Mouse (Mus musculus): ENCODE results near the gene Herc4.

Herc4 gene

GRCm38 (mm10) chr10:63243493-63244054 is at the start of gene Herc4:
Gene Herc4, plus strand, starts transcription at chr10:63243810.
- DNase-seq: peak; percentile 96 to 97

GRCm38 (mm10) chr10:63199008-63199407 is 44.6 kb upstream of the Herc4 start:
- no peak for DNase-seq

GRCm38 (mm10) chr10:63201534-63201933 is 42.1 kb upstream of the Herc4 start:
- DNase-seq: no peak

GRCm38 (mm10) chr10:63203002-63203401 is 40.6 kb upstream of the Herc4 start:
- no peak for DNase-seq

- no peak for DNase-seq
Observed at GRCm38 (mm10) chr10:63203728-63204127, 39.9 kb upstream of the Herc4 start, which contains the start of gene Mypn. Gene Mypn, minus strand, starts transcription at chr10:63203952.

- DNase-seq: no peak
Observed at GRCm38 (mm10) chr10:63208871-63209270, 34.7 kb upstream of the Herc4 start.

GRCm38 (mm10) chr10:63221081-63221783 is 22.4 kb upstream of the Herc4 start:
- DNase-seq: no peak

- no peak for DNase-seq
Observed at GRCm38 (mm10) chr10:63224341-63224740, 19.3 kb upstream of the Herc4 start.

GRCm38 (mm10) chr10:63230266-63230665 is 13.3 kb upstream of the Herc4 start:
- DNase-seq: no peak

GRCm38 (mm10) chr10:63230854-63231253 is 12.8 kb upstream of the Herc4 start:
- DNase-seq: no peak

GRCm38 (mm10) chr10:63231630-63232029 is 12.0 kb upstream of the Herc4 start:
- no peak for DNase-seq

GRCm38 (mm10) chr10:63234133-63234532 is 9.5 kb upstream of the Herc4 start:
- DNase-seq: no peak

- DNase-seq: no peak
Observed at GRCm38 (mm10) chr10:63235889-63236288, 7.7 kb upstream of the Herc4 start.

GRCm38 (mm10) chr10:63236663-63237062 is 6.9 kb upstream of the Herc4 start:
- no peak for DNase-seq

- DNase-seq: no peak
Observed at GRCm38 (mm10) chr10:63237206-63237605, 6.4 kb upstream of the Herc4 start.

GRCm38 (mm10) chr10:63238090-63238489 is 5.5 kb upstream of the Herc4 start:
- no peak for DNase-seq

- DNase-seq: no peak
Observed at GRCm38 (mm10) chr10:63239848-63240247, 3.8 kb upstream of the Herc4 start.

GRCm38 (mm10) chr10:63240868-63241271 is 2.7 kb upstream of the Herc4 start:
- no peak for DNase-seq

GRCm38 (mm10) chr10:63242798-63243435 is 693 bp upstream of the Herc4 start:
- peak in 1 of 2 experiments; percentile 17 for DNase-seq

GRCm38 (mm10) chr10:63244055-63244671 is 553 bp downstream of the Herc4 start:
- no peak for DNase-seq

GRCm38 (mm10) chr10:63244746-63245145 is 1.1 kb downstream of the Herc4 start:
- DNase-seq: peak in 1 of 2 experiments; percentile 31

- DNase-seq: no peak
Observed at GRCm38 (mm10) chr10:63245846-63246245, 2.2 kb downstream of the Herc4 start.

- no peak for DNase-seq
Observed at GRCm38 (mm10) chr10:63247457-63247856, 3.8 kb downstream of the Herc4 start.

GRCm38 (mm10) chr10:63248421-63248820 is 4.8 kb downstream of the Herc4 start:
- DNase-seq: no peak

All from cerebellum, adult 18-20 months (tissue).